Mouse (Mus musculus) telencephalon, adult 2 months (tissue): Measurements from ENCODE around the gene Gng7.

Experiments
- DNase-seq: peaks from one replicate; pipeline ENCODE4 v3.0.0-alpha.2; 2011; ENCODE audit warnings: low read depth, low spot score

Gene Gng7

DNA sequence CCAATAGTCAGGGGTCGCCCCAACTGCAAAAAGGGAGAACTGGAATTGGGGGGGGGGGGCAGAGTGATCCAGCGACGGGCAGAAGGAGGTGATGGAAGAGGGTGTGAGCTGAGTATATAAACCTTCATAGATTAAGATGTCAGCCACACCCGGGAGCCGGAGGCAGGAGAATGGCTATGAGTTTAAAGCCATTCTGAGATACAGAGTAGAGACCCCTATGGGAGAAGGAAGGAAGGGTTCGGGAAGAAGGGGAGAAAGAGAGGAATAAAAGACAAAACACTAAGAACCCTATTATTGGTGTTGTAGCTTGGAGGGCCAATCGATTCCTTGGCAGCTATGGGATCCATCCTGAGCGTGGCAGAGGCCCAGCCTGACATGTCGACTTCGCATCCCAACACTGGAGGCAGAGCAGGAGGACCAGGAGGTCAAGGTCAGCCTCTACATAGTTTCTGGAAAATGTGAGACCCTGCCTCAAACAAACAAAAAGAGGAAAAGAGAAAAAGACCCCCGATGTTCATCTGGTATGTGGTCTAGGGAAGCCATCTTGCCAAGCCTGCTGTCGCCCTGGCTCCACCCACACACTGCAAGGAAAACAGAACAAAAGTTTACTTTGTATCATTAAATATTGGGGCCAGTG, 11.0 kb upstream of the Gng7 start, which contains the start of gene Diras1:
Gene Diras1 (minus strand): TSS at position 24 of the 637 bp plus-strand sequence.
- no peak for DNase-seq

DNA sequence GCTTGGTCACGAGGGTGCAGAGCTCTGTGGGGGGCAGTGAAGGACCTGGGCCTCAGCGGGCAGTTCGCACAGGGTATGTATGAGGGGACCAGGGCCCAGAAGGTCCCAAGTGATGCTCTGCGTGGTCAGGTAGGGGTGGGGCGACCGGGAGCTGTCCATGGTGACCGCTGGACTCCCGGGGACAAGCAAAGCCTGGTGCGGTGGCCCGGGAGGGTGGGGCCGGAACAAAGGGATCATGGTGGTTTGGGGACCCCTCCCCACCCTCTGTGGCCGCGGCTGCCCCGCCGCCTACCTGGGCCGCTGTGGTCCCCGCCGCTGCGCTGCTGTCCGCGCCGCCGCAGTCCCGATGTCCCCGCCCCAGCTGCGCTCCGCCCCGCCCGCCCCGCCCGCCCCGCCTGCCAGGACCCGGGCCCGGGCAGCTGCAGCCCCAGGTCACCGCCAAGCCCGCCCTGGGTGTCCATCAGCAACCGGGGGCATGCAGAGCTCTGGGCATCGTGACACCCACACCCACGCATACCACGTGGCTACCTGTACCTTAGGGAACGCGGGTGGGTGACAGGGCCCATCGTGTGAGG, 10.4 kb upstream of the Gng7 start:
- DNase-seq: no peak

DNA sequence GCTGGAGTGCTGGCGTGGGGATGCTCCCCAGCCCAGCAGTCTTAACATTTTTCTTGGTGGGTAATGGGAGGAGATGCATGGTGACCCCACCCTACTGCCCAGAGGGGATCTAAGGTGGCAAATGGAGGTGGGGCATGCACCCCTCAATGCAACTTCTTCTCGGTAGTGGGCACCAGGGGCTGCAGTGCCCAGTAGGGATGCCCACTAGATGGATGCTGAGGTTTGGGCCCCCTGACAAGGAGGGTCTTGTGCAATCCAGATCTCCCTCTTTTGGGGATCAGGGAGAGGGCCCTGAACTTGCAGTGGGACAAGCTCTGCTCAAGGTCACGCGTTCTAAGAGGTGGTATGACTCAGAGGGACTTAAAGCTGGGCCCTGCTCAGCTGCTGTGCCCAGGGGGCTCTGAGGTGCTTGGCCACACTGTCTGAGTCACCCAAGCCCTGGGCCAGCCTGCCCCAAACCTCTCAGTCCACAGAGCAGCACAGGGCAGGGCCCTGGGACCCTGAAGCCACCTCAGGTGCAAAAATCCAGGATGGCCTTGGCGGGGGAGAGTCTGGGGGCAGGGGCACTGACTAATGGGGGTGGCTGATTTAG, 9.7 kb upstream of the Gng7 start:
- no peak for DNase-seq

DNA sequence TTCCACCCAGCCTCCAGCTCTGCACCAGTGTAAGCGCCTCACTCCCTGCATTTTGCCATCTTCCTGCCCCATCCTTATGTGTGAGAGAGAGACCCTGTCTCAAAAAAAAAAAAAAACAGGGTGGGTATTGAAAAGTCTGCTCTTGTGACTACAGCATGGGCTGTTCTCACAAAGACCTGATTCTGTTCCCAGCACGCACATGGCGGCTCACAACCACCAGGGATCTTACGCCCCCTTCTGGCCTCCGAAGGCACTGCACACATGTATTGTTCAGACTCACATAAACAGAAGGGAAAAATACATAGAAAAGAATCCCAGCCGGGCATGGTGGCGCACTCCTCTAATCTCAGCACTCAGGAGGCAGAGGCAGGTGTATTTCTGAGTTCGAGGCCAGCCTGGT, 8.0 kb upstream of the Gng7 start:
- DNase-seq: no peak

DNA sequence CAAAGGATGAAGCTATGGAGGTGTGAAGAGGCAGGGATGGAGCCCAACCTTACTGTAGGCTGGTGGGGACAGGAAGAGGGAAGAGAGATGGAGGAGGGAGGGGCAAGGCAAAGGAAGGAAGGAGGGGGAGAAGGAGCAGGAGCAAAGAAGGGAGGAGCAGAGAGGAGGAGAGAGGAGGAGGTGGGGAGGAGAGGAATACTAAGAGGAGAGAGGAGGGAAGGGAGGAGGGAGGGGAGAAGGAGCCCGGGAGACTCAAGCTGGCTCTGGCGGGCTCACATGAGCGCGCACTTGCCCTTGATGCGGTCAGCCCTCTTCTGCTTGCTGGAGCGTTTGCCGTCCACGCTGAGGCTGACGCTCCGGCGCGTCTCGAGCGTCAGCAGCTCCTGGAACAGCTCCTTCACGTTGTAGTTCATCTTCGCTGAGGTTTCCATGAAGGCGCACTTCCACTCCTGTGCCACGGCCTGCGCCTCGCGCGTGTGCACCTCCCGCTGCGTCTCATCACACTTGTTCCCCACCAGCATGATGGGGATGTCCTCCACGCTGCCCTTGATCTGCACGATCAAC, 6.9 kb upstream of the Gng7 start:
- peak; percentile 71 for DNase-seq

DNA sequence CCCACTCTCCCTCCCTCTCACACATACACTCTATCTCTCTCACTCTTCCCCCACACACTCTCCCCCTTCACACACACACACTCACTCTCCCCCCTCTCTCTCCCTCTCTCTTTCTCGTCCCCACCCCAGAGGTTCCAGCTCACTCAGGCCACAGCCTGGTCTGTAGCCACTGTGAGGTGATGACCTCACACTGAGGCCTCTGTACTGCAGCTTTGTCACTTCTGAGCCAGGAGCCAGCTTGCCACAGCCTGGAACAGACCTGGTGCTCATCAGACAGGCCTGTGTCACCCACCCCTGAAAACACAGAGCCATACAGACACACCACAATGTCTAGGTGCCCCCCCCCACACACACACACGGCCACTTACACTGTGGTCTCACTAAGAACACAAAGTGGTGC, 5.5 kb upstream of the Gng7 start:
- no peak for DNase-seq

DNA sequence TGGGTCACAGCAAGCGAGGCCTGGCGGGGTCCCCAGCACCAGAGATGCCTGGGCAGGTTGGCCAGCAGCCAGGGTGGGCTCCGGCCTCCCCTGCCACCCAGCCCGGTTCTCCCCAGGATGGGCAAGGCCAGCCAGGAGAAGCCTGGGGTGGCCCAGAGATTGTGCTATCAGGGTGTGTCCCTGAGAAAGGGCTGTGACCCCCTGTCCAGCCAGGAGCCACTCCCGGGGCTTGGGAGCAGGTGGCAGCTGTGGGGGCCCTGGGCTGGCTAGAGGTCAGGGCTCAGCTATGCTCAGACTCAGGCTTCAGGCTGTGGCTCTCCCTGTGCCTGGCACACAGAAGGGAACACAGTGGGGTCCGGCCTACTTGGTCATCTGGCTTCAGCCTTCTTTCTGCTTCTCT, 4.9 kb upstream of the Gng7 start:
- no peak for DNase-seq

DNA sequence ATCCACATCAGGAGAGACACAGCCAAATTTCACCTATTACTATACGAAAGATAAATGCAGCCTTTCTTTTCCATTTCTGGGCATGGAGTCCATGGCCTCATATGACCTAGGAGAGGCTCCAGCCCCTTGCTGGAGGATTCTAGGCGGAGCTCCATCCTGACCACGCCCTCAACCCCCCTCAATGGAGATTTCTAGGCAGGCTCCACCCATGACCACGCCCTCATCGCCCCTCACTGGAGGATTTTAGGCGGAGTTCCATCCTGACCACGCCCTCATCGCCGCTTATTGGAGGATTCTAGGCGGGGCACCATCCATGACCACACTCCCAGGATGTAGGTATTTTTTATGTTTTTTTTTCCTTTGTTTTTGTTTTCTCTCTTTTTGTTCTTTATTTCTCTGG, 3.6 kb upstream of the Gng7 start:
- no peak for DNase-seq

DNA sequence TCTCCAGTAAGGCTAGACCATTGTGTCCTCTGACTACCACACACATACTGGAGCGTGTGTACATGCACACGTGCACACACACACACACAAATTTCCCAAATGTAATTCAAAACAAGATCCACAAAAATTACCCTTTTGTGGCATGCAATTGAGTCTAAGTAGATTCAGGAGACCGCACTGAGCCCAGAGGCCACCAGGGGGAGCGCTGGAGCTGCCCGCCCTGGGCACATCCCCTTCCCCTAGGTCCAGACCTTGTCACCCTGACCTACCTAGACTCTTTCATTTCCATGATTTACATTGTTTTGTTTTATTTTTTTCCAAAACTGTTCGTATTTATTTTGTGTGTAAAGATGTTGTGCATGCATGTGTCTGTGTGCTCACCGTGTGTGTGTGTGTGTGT, 1.9 kb upstream of the Gng7 start:
- no peak for DNase-seq

DNA sequence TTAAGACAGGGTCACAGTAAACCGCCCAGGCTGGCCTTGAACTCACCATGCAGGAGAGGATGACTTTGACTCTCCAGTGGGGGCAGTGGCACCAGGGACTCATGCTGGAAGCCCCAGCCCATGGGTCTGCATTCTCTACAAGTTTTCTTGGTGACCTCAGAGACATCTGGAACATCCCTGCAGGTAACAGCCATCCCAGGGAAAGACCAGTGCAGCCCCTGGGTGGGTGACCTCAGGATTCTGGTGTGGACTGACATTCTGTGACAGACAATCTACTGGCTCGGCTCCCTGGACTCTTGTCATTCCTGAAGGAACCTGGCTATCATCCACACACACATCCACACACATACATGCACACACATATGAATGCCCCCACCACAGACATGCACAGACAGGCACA, 921 bp upstream of the Gng7 start:
- DNase-seq: no peak

DNA sequence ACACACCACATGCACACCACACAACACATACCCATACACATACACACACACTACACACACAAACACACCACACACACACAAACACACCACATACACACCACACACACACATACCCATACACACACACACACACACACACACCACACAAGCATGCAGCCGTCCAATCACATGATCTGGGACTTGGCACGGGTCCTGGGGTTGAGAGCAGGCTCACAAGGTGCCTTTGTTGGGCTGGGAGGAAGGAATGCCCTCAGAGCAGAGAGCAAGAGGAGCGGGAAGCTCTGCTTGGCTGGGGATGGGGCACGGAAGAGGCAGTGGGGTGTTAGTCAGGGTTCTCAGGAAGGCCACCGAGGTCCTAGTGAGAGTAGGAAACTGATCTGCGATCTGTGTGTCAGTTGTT, 3.9 kb downstream of the Gng7 start:
- DNase-seq: no peak

DNA sequence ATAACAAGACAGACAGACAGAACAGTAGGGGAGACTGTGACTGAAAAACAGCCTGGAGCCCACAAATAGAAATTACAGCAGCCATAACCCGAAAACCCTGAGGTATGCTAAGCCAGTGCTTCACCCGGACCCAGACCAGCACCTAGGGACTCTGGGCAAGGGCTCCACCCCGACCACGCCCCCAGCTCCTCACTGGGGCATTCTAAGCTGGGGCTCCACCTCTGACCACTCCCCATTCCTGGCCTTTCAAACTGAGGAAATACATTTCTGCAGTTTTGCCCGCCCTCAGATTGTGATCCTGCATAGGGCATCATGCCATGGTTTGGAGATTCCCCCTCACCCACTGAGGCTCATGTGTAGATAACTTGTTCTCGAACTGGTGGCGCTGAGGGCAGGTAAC, 7.5 kb downstream of the Gng7 start:
- DNase-seq: no peak

DNA sequence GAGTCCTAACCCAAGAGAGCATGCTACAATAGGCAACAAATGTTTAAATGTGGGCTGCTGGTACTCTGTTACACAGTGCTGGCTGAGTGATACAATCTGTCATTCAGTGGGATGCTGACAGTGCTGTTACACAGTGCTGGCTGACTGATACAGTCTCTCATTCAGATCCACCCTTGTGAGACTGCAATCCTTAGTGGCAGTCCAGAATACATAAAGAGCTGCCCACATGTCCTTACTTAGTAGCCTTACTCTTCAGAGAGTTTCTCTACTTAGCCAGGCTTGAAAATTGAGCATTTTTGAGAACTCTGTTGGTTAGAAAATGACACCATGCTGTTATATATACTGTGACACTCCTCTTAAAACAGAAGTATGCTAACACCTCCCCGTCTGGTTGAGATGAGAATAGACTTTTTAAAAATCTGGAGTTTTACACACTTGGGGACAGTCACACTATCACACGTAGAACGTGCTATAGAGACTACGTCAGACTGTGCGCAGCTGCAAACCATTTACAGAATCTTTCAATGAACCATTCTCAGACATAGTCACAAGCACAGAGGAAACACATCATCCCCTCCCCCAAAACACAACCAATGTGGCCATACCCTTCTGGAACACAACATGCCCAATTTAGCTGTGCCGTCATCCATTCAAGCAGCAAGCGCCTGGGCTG, 8.6 kb downstream of the Gng7 start:
- DNase-seq: peak; percentile 89

DNA sequence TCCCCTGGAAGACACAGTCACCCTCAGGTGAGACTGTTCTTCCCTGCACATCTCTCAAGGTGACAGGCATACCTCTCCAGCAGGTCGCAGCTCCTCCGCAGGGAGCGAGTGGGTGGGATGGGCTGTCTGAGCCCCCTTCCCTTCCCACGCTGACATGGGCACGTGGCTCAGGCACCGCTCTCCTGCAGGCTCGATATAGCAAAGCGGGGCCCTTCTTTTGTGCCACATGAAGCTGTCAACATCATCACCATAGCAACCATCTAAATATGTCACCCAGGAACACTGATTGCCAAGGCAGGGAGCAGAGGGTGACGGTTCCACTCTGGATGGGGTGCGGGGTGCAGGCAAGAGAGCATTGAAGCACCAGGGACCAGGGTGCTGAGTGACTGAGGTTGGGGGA, 13.6 kb downstream of the Gng7 start:
- DNase-seq: peak; percentile 83

DNA sequence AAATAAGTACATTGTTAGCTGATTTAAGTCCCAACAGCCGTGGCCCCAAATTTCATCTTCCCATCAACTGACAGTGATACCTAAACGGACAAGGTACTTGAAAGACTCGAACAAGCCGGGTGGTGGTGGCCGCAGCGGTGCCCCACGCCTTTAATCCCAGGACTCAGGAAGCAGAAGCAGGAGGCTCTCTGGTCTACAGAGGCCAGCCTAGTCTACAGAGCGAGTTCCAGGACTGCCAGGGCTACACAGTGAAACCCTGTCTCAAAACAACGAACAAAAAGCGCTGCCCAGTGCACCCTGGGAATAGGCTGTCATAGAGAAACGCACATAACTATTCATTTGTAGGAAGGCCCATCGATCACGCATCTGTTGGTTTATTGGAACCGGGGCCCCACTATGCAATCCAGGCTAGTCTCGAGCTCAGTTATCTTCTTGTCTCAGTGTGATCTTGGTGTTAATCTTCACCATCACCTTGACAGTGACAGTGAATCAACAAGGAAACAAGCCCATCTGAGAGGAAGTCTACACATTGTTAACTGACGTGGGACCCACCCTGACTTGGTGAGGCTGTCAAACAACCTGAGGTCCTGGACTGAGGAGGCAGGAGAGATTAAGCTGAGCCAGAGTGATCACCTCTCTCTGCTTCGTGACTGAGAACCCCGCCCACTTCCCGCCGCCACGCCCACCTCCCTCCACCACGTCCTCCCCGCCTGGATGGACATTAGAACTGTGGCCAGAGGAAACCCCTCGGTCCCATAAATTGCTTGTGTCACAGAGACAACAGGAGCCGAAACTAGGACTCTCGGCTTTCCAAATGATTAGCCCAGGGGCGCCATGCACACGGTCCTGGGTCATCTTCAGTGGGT, 14.3 kb downstream of the Gng7 start:
- DNase-seq: no peak

DNA sequence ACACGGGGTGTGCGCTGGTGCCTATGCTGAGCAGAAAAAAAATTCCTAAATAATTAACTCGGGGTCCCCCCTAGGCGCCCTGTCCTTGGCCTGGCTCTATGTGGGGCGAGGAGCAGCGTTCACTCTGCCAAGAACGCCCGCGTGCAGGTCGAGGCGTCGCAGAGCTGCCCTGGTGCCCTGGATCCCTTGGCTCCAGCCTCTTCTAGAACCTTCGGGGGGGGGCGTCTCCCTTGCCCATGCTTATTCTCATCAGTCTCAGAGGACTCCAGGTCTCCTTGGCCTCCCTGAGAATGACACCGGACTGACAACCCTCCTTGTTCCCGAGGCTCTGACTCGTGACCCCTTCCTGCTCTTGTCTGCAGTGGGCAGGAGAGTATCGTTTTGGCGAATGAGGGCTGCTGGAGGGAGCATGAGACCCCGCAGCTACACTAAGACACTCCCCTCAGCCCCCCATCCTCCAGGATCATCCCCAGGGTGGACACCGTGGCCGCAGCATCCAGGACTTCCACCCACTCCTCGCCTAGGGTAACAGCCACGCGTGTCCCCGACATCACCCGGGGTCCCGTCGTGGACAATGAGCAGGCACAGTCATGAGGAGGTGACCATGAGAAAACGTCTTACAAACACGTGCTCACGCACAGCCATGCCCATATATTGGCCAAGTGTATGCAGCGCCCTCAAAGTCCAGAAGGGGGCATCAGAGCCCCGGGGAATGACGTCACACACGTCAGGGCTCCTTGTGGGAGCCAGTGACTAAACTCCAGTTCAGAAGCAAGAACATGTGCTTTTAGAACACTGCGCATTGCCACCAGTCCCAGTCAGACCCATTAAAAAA, 15.2 kb downstream of the Gng7 start:
- peak; percentile 73 for DNase-seq

DNA sequence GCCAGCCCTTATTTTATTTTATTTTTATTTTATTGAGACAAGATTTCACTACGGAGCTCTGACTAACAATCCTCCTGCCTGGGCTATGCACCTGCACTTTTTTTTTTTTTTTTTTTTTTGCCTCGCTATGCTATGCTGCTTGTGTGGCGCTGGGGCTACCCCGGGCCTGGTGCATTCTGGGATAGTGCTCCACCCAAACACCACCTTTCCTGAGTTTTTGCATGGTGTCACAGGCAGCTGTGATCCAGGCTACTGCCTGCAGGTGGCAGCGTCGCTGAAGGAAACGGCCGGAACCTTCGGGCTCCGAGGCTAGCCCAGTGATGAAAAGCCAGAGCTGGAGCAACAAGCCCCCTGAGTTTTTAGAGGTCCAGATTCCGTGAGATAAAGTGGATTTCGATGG, 16.0 kb downstream of the Gng7 start:
- peak; percentile 60 for DNase-seq

DNA sequence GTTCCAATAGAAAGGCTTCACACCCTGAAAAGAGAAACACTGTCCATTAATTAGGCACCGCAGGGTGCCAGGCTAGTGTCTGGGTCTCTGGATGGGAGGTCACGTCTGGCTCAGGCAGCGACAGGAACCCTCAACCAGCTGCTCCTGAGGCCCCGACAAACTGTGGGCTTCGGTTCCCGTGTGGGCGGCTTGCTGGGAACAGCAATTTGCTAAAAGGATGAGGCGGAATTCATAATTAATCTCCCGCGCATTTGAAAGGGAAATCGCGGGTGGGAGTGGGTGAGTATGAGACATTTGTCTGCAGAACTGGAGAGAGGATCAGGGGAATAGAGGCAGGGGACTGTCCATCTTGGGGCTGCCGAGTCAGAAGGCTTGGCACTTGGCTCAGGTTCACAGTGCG, 16.7 kb downstream of the Gng7 start:
- DNase-seq: no peak

DNA sequence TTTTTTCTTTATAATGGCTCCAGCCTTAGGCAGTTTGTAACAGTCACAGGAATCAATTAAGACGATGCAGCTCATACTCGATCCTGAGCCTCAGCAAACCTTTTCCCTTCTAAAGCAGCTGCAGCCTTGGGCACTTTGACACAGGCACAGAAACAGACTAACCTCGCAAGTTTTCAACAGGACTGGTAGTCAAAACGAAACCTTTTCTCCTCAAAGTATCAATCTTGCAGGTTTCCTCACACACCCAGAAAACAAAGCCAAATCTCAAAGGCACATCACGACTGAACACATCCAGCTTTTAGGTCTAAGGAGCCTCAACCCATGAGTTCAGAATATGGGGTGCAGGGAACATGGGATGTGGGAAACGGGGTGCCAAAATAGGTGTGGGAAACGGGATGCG, 17.4 kb downstream of the Gng7 start:
- DNase-seq: no peak

DNA sequence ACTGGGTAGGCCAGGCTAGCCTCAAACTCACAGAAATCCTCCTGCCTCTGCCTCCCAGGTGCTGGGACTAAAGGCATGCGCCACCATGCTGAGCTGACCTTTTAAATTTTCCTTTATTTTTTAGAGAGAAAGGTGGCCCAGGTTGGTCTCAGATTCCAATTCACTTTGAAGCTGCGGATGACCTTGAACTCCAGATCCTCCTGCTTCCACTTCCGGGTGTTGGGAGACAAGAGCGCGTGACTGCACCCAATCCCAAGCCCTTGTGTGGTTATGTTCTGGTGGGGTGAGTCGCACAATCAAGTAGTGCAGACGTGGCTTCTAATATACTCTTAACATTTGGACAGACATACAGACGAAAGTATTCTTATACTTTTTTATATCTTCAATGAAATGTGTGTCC, 18.2 kb downstream of the Gng7 start:
- DNase-seq: no peak
